Mouse (Mus musculus): Measurements from ENCODE around the gene Cxcr1. TPM values are rescaled to one million over a fixed set of nuclear protein-coding genes. Genes with fewer than 3 reads are reported as not detected.

The Cxcr1 gene
- total RNA-seq, 2 experiments from 2014 or later, result not detected

GRCm38 (mm10) chr1:74197726-74198470 lies 3.5 kb upstream of the Cxcr1 start:
- ATAC-seq (replicated peaks; ENCODE audit: poor library complexity, severe bottlenecking), result peak; percentile 40; the same call in 1 of the 2 replicates

- no peak for ATAC-seq (replicated peaks; ENCODE audit: poor library complexity, severe bottlenecking)
Measured at GRCm38 (mm10) chr1:74196621-74197419, 2.4 kb upstream of the Cxcr1 start.

DNA sequence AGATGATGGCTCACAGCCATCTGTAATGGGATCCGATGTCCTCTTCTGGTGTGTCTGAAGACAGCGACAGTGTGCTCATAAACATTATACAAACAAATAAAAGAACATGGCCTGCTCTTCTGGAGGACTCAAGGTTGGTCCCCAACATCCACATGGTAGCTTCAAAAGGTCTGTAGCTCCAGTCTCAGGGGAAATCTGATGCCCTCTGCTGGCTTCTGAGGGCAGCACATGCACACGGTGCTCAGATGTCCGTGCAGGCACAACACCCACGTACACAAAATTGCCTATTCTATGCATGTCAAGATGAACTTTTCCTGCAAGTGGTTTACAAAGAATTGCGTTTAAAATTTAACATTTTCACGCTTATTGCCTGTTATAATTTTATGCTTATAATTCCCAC lies 1.5 kb upstream of the Cxcr1 start:
- peak; percentile 85 for ATAC-seq (replicated peaks; ENCODE audit: poor library complexity, severe bottlenecking)

DNA sequence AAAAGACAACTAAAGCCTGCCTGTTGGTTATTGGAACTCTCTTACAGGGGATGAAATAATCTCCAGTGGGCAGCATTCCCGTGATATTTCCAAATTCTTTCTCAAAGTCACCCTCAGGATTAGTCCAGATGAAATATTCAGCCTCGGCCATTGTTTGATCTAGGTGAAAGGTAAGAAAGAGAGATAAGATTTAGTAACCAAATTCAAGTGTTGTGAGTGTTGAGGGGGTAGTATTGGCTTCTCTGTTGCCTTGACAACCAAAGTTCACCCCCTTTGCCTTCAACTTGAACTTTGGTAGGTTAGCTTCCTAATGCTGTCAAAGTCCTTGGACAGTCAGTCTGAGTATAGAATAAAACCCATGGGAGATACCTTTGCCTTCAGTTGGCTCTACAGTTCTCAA lies 1.7 kb downstream of the Cxcr1 start:
- no peak for ATAC-seq (replicated peaks; ENCODE audit: poor library complexity, severe bottlenecking)

DNA sequence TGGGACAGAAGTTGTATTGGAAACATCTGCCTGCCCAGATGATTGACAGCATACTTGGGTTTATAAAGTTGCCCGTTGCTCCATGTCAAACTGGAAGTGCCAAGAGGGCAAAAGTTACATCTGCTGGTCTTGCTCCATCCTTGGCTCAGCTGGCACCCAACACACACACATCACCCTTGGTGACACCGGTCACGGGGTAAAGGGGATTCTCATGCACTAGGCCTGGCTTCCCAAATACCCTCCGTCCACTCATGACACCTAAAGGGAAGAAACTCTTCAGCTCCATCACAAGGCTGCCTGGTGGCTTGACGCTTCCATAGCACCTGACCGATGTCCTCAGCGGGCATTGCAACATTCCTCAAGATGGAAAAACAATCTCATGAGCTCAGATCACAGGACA lies 4.0 kb downstream of the Cxcr1 start:
- no peak for ATAC-seq (replicated peaks; ENCODE audit: poor library complexity, severe bottlenecking)

DNA sequence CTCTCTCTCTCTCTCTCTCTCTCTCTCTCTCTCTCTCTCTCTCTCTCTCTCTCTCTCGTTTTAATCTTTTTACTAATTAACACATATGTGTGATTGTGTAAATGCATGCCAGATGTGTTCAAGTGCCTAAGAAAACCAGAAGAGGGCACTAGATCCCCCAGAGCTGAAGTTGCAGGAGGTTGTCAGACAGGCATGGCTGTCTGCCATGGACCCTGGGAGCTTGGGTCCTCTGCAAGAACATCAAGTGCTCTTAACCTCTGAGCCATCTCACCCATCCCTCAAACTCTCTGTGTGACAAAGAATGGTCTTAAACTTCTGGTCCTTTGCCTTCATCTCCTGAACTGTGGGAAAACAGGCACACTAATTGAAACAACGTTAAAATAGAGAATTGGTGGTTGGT lies 11.4 kb downstream of the Cxcr1 start:
- no peak for ATAC-seq (replicated peaks; ENCODE audit: poor library complexity, severe bottlenecking)

- peak; percentile 36 for ATAC-seq (replicated peaks; ENCODE audit: poor library complexity, severe bottlenecking)
Measured at GRCm38 (mm10) chr1:74181462-74181861, 13.0 kb downstream of the Cxcr1 start.

DNA sequence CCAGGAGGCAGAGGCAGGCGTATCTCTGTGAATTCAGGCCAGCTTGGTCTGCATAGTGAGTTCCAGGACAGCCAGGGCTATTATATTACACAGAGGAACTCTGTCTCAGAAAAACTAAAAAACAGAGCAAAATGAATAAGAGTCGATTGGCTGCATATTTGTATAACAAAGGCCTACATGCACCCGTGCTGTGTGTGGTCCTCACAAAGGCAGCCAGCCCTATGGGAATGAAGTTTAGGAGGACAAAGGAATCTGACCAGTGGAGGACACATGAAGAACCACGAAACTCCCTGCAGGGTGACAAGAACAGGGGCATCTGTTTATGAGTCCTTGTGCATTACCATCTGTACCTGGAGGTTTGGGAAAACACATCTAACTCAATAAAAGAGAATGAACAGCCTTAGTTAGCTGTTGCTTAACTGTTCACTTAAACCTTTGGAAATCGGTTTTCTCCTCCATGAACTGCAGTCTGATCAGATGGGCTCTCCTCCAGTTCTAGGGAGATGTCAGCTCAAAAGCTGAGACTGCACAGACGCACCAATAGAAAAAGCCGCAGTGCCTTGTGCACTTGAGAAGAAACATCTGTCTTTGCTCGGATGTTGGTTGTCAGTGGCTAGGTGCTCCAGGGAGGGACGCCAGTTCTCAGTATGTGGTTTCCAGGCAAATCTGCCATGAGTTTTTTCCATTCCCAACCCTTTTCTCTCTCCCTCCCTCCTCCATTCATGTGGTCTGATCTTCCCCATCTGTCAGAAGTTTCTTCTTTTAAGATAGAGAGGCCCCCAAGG lies 14.6 kb downstream of the Cxcr1 start:
- ATAC-seq (replicated peaks; ENCODE audit: poor library complexity, severe bottlenecking), result no peak

DNA sequence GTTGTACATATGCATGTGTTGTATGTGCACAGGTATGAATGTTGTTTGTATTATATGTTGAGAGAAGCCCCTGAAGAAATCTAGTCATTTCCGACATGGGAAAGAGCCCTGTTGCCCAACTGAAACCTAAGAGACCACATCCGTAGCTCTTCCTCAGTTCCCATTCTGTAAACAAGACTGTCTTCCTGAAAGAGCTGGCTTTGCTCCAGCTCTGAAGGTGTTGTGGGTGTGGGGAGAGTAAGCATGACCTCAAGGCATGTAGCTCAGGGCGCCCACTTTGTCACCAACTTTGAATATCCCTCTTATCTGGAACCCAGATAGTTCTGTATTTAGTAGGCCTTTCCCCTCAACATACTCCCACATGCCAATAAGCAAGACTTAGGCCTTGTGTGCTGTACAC lies 15.8 kb downstream of the Cxcr1 start:
- peak; percentile 89 for ATAC-seq (replicated peaks; ENCODE audit: poor library complexity, severe bottlenecking)

- no peak for ATAC-seq (replicated peaks; ENCODE audit: poor library complexity, severe bottlenecking)
Measured at GRCm38 (mm10) chr1:74175731-74176130, 18.7 kb downstream of the Cxcr1 start.

DNA sequence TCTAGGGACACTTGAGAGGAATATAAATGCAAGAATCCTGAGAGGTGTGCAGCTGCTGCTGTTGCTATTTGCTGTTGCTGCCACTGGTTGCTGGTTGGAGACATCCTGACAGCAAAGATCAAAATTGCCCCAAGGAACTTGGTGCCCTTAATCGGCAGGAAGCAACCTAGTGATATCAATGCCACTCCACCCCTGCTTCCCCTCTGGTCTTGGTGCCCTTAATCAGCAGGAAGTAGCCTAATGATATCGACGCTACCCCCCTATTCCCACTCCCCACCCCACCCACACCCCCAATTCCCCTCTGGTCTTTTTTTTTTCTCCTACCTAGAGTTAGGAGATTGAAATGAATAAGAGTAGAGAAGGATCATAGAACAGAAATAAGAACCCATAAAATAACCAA lies 21.7 kb downstream of the Cxcr1 start:
- ATAC-seq (replicated peaks; ENCODE audit: poor library complexity, severe bottlenecking), result no peak

- no peak for ATAC-seq (replicated peaks; ENCODE audit: poor library complexity, severe bottlenecking)
Measured at GRCm38 (mm10) chr1:74169721-74170120, 24.7 kb downstream of the Cxcr1 start.

GRCm38 (mm10) chr1:74167136-74167535 lies 27.3 kb downstream of the Cxcr1 start:
- ATAC-seq (replicated peaks; ENCODE audit: poor library complexity, severe bottlenecking), result peak; percentile 92

DNA sequence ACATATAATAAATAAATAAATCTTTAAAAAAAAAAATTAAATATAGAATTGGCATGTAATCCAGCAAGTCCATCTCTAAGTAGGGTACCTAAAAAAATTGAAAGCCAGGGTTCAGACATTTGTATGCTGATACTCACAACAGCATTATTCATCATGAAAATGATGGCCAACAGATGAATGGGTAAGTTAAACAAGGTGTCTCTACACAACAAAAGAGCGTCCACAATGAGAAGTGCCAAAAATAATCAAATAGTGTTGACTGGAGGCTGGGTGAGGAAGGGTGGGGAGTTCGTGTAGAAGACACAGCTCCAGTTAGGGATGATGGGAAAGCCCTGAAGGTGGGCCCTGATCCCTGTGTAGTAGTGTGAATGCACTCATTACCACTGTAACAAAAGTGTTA lies 34.4 kb downstream of the Cxcr1 start:
- no peak for ATAC-seq (replicated peaks; ENCODE audit: poor library complexity, severe bottlenecking)

- ATAC-seq (replicated peaks; ENCODE audit: poor library complexity, severe bottlenecking), result peak; percentile 61
Measured at GRCm38 (mm10) chr1:74159613-74160012, 34.8 kb downstream of the Cxcr1 start.

GRCm38 (mm10) chr1:74156381-74156910 lies 38.0 kb downstream of the Cxcr1 start:
- ATAC-seq (replicated peaks; ENCODE audit: poor library complexity, severe bottlenecking), result peak; percentile 43

DNA sequence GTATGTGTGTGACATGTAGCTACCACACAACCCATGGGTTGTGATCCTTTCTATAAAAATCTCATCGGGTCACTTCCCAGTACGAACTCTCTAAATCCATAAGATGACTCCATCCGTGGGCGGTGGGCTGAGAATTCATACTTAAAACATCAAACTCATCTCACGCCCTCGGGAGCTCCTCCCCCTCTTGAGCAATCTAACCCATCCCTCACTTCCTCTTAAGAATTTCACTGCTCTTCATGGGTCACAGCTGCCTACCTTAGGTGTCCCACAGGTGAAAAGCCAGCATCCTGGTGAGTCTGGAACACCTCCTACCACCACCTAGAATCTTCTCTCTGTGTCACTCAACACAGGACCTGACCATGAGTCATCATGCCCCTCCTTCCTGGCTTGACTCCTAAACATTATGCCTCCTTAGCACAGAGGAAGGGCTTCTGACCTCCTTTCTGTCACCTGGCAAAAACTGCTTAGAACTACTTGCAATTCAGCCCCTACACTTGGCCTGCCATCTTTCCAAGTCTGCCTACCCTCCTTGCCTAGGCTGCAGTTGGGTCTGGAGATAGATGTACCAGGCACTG lies 38.9 kb downstream of the Cxcr1 start:
- ATAC-seq (replicated peaks; ENCODE audit: poor library complexity, severe bottlenecking), result peak; percentile 54

- peak; percentile 20; the same call in 1 of the 2 replicates for ATAC-seq (replicated peaks; ENCODE audit: poor library complexity, severe bottlenecking)
Measured at GRCm38 (mm10) chr1:74153461-74154184, 40.8 kb downstream of the Cxcr1 start, which contains the start of gene Cxcr2. TSS of gene Cxcr2 (plus strand) at chr1:74153989.

- ATAC-seq (replicated peaks; ENCODE audit: poor library complexity, severe bottlenecking), result peak; percentile 57
Measured at GRCm38 (mm10) chr1:74151091-74151490, 43.3 kb downstream of the Cxcr1 start.
